Comparison of ENCODE assay signal across 9 mouse cellular contexts in genomic region chr12:4571864-4572263, GRCm38 (mm10). TPM values are rescaled to one million over a fixed set of nuclear protein-coding genes. Genes with fewer than 3 reads are reported as not detected.
DNase-seq lines count a peak whose midpoint lies in the region; ATAC-seq lines count a peak whose summit lies in the region.
"Had no signal": no experiment of that assay in that cellular context is flagged by ENCODE, and none has a peak within 500 bp of the region (broad histone marks: within the 10 kb centered on the region; RNA-seq: fewer than 3 reads in every experiment).

No protein-coding gene starts in this region.

- H3K9ac ChIP-seq in liver, embryonic 13.5 days: no peak overlapping the region
- no peak overlapping the region for H3K9ac ChIP-seq in stomach, embryonic 15.5 days
- H3K9ac ChIP-seq: embryonic facial prominence, embryonic 12.5 days had no signal

- H3K36me3 ChIP-seq in heart, embryonic 10.5 days: no peaks in the 10 kb centered on the region
- H3K36me3 ChIP-seq in liver, embryonic 13.5 days: no peaks in the 10 kb centered on the region
- H3K36me3 ChIP-seq in stomach, embryonic 15.5 days: no peaks in the 10 kb centered on the region
- H3K36me3 ChIP-seq: embryonic facial prominence, embryonic 12.5 days had no signal

- intact Hi-C loops in heart, postnatal 14 days (cut with DNase I): loop anchor here (5.0 kb wide), 1 partner anchor 55 kb away; no protein-coding TSS in a partner anchor

- peak; percentile 82 for ATAC-seq in liver, embryonic 13.5 days (ENCODE audit: low read depth)
- peak; percentile 76 for ATAC-seq in stomach, embryonic 15.5 days (ENCODE audit: insufficient read depth, low FRiP score, low read depth)

- DNase-seq in heart, adult 18-20 months: peak; percentile 53 to 71
- DNase-seq in heart, embryonic 10.5 days (ENCODE audit: low spot score): no peak
- DNase-seq in CD4-positive, CD25-positive, alpha-beta regulatory T cell, adult 2 months (ENCODE audit: low read depth, low spot score): peak; percentile 81
- peak; percentile 69 for DNase-seq in adrenal gland, postnatal 14 days
- peak; percentile 16 to 41 for DNase-seq in heart, postnatal 14 days
- peak; percentile 54 for DNase-seq in liver, embryonic 13.5 days
- no peak for DNase-seq in right cerebral cortex, postnatal 36 days (ENCODE audit: low spot score in 2 of 2)

- H3K4me1 ChIP-seq in heart, embryonic 10.5 days: no peaks in the 10 kb centered on the region
- H3K4me1 ChIP-seq in liver, embryonic 13.5 days (replicated peaks): peaks cover 6% of the 10 kb centered on the region
- no peaks in the 10 kb centered on the region for H3K4me1 ChIP-seq in stomach, embryonic 15.5 days
- H3K4me1 ChIP-seq: embryonic facial prominence, embryonic 12.5 days had no signal

- no peaks in the 10 kb centered on the region for H3K9me3 ChIP-seq in heart, embryonic 10.5 days
- H3K9me3 ChIP-seq in liver, embryonic 13.5 days (replicated peaks): no peaks in the 10 kb centered on the region
- no peaks in the 10 kb centered on the region for H3K9me3 ChIP-seq in stomach, embryonic 15.5 days
- H3K9me3 ChIP-seq: embryonic facial prominence, embryonic 12.5 days had no signal

- WGBS in heart, embryonic 10.5 days: 37% methylated on average over 5 of the region's 5 CpGs
- WGBS in liver, embryonic 13.5 days (ENCODE audit: insufficient replicate concordance): 16% methylated on average over 5 of the region's 5 CpGs
- 29% methylated on average over 5 of the region's 5 CpGs for WGBS in stomach, embryonic 15.5 days

- no peaks in the 10 kb centered on the region for H3K27me3 ChIP-seq in heart, embryonic 10.5 days (ENCODE audit: insufficient read depth, poor library complexity, severe bottlenecking)
- no peaks in the 10 kb centered on the region for H3K27me3 ChIP-seq in liver, embryonic 13.5 days
- no peaks in the 10 kb centered on the region for H3K27me3 ChIP-seq in stomach, embryonic 15.5 days (replicated peaks)
- H3K27me3 ChIP-seq: embryonic facial prominence, embryonic 12.5 days had no signal

- no peak overlapping the region for H3K4me2 ChIP-seq in liver, embryonic 13.5 days
- no peak overlapping the region for H3K4me2 ChIP-seq in stomach, embryonic 15.5 days
- H3K4me2 ChIP-seq: embryonic facial prominence, embryonic 12.5 days had no signal

- no peak overlapping the region for H3K4me3 ChIP-seq in heart, embryonic 10.5 days
- no peak overlapping the region for H3K4me3 ChIP-seq in liver, embryonic 13.5 days (replicated peaks)
- H3K4me3 ChIP-seq in stomach, embryonic 15.5 days (replicated peaks): no peak overlapping the region
- H3K4me3 ChIP-seq: embryonic facial prominence, embryonic 12.5 days had no signal

- H3K27ac ChIP-seq in heart, embryonic 10.5 days: no peak overlapping the region
- H3K27ac ChIP-seq in liver, embryonic 13.5 days: no peak overlapping the region
- H3K27ac ChIP-seq in stomach, embryonic 15.5 days: no peak overlapping the region
- H3K27ac ChIP-seq: embryonic facial prominence, embryonic 12.5 days had no signal

RNA-seq across cellular contexts. Expression of gene Itsn2, which starts 20.6 kb away (rescaled TPM):
- 10 to 100 TPM; 36.6 to 37.3 TPM for total RNA-seq in heart, adult 18-20 months (2021)
- polyA plus RNA-seq in heart, embryonic 10.5 days (2016; fragmentation: Nextera tagmentation; extraction: Ambion mirVana): 30.4 and 32.6 TPM in 2 replicates
- total RNA-seq in adrenal gland, postnatal 14 days (2021): 47.8 and 61.2 TPM in 2 replicates
- total RNA-seq in heart, postnatal 14 days (2021): 10 to 100 TPM; 49.3 to 50.3 TPM
- polyA plus RNA-seq in liver, embryonic 13.5 days (2015; fragmentation: Nextera tagmentation; extraction: Ambion mirVana): 24.2 and 27.9 TPM in 2 replicates
- polyA plus RNA-seq in stomach, embryonic 15.5 days (2015; fragmentation: Nextera tagmentation; extraction: Ambion mirVana): 36.0 and 38.9 TPM in 2 replicates

RNA-seq across cellular contexts. Expression of gene Gm3625, which starts 20.9 kb away (rescaled TPM):
- not detected for total RNA-seq in heart, adult 18-20 months (2021)
- not detected in 2 replicates for polyA plus RNA-seq in heart, embryonic 10.5 days (2016; fragmentation: Nextera tagmentation; extraction: Ambion mirVana)
- not detected in 2 replicates for total RNA-seq in adrenal gland, postnatal 14 days (2021)
- not detected for total RNA-seq in heart, postnatal 14 days (2021)
- not detected in 2 replicates for polyA plus RNA-seq in liver, embryonic 13.5 days (2015; fragmentation: Nextera tagmentation; extraction: Ambion mirVana)
- not detected in 2 replicates for polyA plus RNA-seq in stomach, embryonic 15.5 days (2015; fragmentation: Nextera tagmentation; extraction: Ambion mirVana)
- polyA plus RNA-seq: embryonic facial prominence, embryonic 12.5 days had no signal

Comparison
In these comparisons a context has a peak if more than half of its experiments do, and no peak if none do; other contexts are left out.
1. DNase-seq: peak in heart, adult 18-20 months (2 of 2), CD4-positive, CD25-positive, alpha-beta regulatory T cell, adult 2 months (single experiment), adrenal gland, postnatal 14 days (single experiment), heart, postnatal 14 days (2 of 2) and liver, embryonic 13.5 days (single experiment); none in heart, embryonic 10.5 days (single experiment) and right cerebral cortex, postnatal 36 days (0 of 2).